Mouse (Mus musculus) neural tube, embryonic 13.5 days (tissue): Measurements from ENCODE around the gene Plpp1. TPM values are rescaled to one million over a fixed set of nuclear protein-coding genes. Genes with fewer than 3 reads are reported as not detected.

ENCODE experiments used
- ATAC-seq: fragments of 200-750 bp; cut with Nextera tagmentation; 2 replicates; pipeline ENCODE4 v1.8.0; 2017; ENCODE audit warnings: low read depth, mild to moderate bottlenecking, moderate TSS enrichment, moderate library complexity
- H3K27ac ChIP-seq: fragments of 300-500 bp; sonication (generic); replicated peaks from 2 replicates; pipeline ENCODE4 v1.5.1; 2015; ENCODE audit warnings: moderate library complexity, mild to moderate bottlenecking, inconsistent platforms
- H3K27me3 ChIP-seq: fragments of 300-500 bp; sonication (generic); 2 replicates; pipeline ENCODE4 v1.6.1; 2015; ENCODE audit warnings: mild to moderate bottlenecking, inconsistent platforms
- H3K36me3 ChIP-seq: fragments of 300-500 bp; sonication (generic); 2 replicates; pipeline ENCODE4 v1.6.1; 2015; ENCODE audit warnings: mild to moderate bottlenecking, inconsistent platforms
- H3K4me1 ChIP-seq: fragments of 300-500 bp; sonication (generic); replicated peaks from 2 replicates; pipeline ENCODE4 v1.6.1; 2015; ENCODE audit warnings: inconsistent platforms
- H3K4me2 ChIP-seq: fragments of 300-500 bp; sonication (generic); 2 replicates; pipeline ENCODE4 v1.6.1; 2015; ENCODE audit warnings: inconsistent platforms, mild to moderate bottlenecking, moderate library complexity
- H3K4me3 ChIP-seq: fragments of 300-500 bp; sonication (generic); 2 replicates; pipeline ENCODE4 v1.5.1; 2015; ENCODE audit warnings: mild to moderate bottlenecking, inconsistent platforms
- H3K9ac ChIP-seq: fragments of 300-500 bp; sonication (generic); 2 replicates; pipeline ENCODE4 v1.6.1; 2015; ENCODE audit warnings: moderate library complexity, mild to moderate bottlenecking, inconsistent platforms
- H3K9me3 ChIP-seq: fragments of 300-500 bp; sonication (generic); 2 replicates; pipeline ENCODE4 v1.6.1; 2016; ENCODE audit warnings: inconsistent platforms
- WGBS: fragments of 180-500 bp; shearing (Covaris S2); methylation state at CpG from one replicate; pipeline ENCODE4 v1.1.7; 2015; 5-methylcytosine and 5-hydroxymethylcytosine counted together
- polyA plus RNA-seq: library from polyadenylated mRNA; unstranded; fragments of >200 nt; fragmentation: Nextera tagmentation; extraction: Ambion mirVana; gene quantifications from 2 replicates; pipeline ENCODE4 v1.2.1, GENCODE M21; 2015

Plpp1 gene
- polyA plus RNA-seq, 1 experiment from 2014 or later, result 52.7 TPM

DNA sequence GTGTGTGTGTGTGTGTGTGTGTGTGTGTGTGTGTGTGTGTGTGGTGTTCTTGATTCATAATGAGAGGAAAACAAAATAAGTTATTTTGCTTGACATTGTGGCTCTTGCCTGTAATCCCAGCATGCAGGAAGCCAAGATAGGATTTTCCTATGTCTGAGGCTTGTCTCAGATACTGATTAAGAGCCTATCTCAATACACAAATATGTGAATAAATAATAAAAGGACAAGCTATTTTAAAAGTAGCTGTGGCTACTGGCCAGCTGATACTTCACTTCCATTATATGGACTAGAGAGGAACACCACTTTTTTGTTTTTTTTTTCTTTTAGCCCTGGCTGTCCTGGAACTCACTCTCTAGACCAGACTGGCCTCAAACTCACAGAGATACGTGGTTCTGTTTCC lies 38.8 kb upstream of the Plpp1 start:
- Histone ChIP-seq H3K27me3 (no peaks in the 10 kb centered on the region), H3K36me3 (no peaks in the 10 kb centered on the region), H3K9ac (no peak overlapping the region), H3K27ac (no peak overlapping the region), H3K4me2 (no peak overlapping the region), H3K9me3 (peaks cover 14% of the 10 kb centered on the region), H3K4me3 (no peak overlapping the region), H3K4me1 (no peaks in the 10 kb centered on the region)
- no peak for ATAC-seq
- 74% methylated on average over 1 of the region's 1 CpGs for WGBS

DNA sequence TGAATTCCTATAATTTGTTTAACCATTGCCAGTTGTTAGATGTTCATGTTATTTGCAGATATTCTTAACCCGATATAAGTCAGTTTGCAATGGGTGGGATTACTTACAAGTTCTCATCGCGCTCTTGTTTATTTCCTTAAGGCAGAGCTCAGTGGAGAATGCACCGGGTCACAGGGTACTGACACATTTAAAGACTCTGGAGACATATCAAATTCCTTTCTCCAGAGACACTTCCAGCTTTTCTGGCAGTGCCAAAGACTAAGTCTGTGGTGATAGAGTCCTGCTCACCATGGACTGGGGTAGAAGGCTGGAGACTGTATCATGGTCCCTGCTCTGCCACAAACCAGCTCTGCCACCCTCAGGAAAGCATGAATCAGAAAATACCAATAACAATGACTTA lies 38.0 kb upstream of the Plpp1 start:
- WGBS, result 74% methylated on average over 4 of the region's 4 CpGs
- no peaks in the 10 kb centered on the region for H3K36me3 ChIP-seq
- H3K4me3 ChIP-seq, result no peak overlapping the region
- no peak overlapping the region for H3K27ac ChIP-seq
- H3K27me3 ChIP-seq, result no peaks in the 10 kb centered on the region
- no peak overlapping the region for H3K4me2 ChIP-seq
- no peaks in the 10 kb centered on the region for H3K4me1 ChIP-seq
- H3K9ac ChIP-seq, result no peak overlapping the region
- no peak for ATAC-seq
- peaks cover 20% of the 10 kb centered on the region for H3K9me3 ChIP-seq

DNA sequence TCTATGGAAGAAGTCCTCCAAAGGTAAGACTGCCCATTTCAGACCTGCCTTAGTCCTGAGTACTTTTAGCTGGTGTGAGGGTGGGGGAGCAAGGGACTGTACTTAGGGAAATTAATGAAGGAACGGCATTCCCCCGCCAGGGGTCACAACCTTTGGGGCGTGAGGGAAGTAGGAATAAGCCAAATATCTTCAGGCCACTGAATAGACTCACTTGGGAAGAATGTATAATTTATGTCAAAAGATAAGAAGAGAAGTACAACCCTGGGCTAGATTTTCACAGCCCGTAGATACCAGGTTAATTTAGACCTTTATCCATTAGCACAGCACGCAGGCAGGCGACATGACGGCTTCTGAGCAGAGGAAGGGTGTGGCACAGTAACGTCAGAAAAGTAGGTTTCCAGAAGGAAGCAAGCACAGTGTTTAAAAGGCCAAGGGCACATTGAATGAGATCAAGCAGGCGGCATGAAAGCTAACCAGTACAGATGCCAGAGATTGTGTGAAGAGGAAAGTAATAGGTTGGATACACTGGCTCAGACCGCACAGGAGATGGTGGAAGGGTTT lies 37.0 kb upstream of the Plpp1 start:
- Histone ChIP-seq H3K27ac (no peak overlapping the region), H3K4me3 (no peak overlapping the region), H3K36me3 (no peaks in the 10 kb centered on the region), H3K4me1 (no peaks in the 10 kb centered on the region), H3K4me2 (no peak overlapping the region), H3K9ac (no peak overlapping the region), H3K27me3 (no peaks in the 10 kb centered on the region), H3K9me3 (peaks cover 26% of the 10 kb centered on the region)
- no peak for ATAC-seq
- WGBS, result 85% methylated on average over 10 of the region's 10 CpGs

DNA sequence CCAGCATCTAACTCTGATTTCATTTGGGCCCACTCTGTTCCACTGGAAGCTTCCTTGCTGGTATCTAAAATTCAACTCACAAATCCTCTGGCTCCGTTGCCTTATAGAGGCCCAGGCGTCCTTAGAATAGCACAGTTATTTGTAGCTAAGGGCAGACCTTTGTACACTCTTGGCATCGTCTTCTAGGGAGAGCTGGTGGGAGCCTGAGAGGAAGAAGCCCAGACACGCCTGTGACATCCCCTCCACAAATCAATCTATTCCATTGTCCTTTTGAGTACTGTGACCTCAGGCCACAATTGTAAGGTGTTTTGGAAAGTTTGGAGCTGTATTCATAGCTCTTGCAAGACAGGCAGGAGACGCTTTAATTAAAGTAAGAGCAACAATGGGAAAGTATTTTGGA lies 36.0 kb upstream of the Plpp1 start:
- no peaks in the 10 kb centered on the region for H3K4me1 ChIP-seq
- H3K27me3 ChIP-seq, result no peaks in the 10 kb centered on the region
- H3K9me3 ChIP-seq, result peaks cover 26% of the 10 kb centered on the region
- H3K27ac ChIP-seq, result no peak overlapping the region
- H3K4me3 ChIP-seq, result no peak overlapping the region
- no peak overlapping the region for H3K4me2 ChIP-seq
- no peaks in the 10 kb centered on the region for H3K36me3 ChIP-seq
- H3K9ac ChIP-seq, result no peak overlapping the region
- 68% methylated on average over 5 of the region's 5 CpGs for WGBS
- ATAC-seq, result no peak

DNA sequence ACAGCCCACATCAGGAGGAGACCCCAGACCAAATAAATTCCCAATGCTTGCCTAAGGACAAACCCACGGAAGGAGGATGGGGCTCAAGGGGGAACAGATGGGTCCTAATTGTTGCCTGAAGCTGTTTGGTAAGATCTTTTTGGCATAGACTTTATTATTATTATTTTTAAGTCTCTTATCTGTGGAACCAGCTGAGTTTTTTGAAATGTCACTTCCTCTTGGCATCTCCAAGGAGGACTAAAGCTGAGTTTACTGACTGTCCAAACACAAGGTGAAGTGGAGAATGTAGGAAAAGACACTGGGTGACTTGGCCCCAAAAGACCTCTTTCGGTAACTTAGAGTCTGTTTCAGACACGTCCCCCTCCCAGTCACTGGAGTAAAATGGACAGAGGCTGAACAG lies 34.9 kb upstream of the Plpp1 start:
- no peak overlapping the region for H3K4me2 ChIP-seq
- H3K9ac ChIP-seq, result no peak overlapping the region
- peaks cover 26% of the 10 kb centered on the region for H3K9me3 ChIP-seq
- H3K27ac ChIP-seq, result no peak overlapping the region
- no peaks in the 10 kb centered on the region for H3K27me3 ChIP-seq
- H3K4me1 ChIP-seq, result peaks cover 5% of the 10 kb centered on the region
- no peaks in the 10 kb centered on the region for H3K36me3 ChIP-seq
- WGBS, result 88% methylated on average over 3 of the region's 3 CpGs
- no peak for ATAC-seq
- H3K4me3 ChIP-seq, result no peak overlapping the region

DNA sequence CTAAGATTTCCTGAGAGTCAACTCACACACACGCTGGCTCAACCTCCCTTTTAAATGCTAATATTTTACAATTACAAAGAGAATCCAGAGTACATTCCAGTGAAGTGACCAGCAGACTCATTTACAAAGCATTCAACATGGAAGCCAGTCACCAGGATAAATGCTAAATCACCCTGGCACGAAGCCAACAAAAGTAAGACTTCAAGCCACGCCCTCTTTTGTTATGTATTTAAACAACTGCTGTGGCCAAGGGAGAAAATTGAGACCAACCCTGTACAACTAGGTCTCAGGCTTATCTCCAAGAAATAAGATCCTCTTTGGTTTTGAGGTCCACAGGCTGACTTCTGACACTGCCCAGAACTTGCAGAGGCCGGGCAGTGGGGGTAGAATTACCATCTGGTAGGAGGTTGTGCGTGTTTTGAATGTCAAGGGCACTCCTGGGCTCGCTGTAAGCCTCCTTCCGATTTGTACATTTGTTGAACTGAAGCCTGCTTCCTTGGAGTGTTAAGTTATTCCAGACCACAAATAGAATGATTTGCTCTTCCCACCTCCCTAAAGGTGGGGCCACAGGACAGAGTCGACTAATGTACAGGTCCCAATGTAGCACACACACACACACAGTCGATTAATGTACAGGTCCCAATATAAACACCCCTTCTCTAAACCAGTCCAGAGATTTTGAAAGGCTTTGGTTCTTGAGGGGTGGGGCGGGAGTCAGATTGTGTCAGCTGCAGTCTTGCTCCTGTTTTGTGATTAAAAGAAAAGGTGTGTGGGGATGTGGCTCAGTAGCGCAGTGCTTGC lies 29.9 kb upstream of the Plpp1 start:
- Histone ChIP-seq H3K27ac (0 out of 2 replicates have a peak overlapping the region, but pooled peaks have one; percentile 3), H3K4me2 (no peak overlapping the region), H3K27me3 (no peaks in the 10 kb centered on the region), H3K36me3 (no peaks in the 10 kb centered on the region), H3K9ac (no peak overlapping the region), H3K4me1 (peaks cover 27% of the 10 kb centered on the region), H3K4me3 (no peak overlapping the region), H3K9me3 (peaks cover 23% of the 10 kb centered on the region)
- ATAC-seq, result no peak; the same call in 1 of the 2 replicates
- WGBS, result 38% methylated on average over 11 of the region's 11 CpGs

DNA sequence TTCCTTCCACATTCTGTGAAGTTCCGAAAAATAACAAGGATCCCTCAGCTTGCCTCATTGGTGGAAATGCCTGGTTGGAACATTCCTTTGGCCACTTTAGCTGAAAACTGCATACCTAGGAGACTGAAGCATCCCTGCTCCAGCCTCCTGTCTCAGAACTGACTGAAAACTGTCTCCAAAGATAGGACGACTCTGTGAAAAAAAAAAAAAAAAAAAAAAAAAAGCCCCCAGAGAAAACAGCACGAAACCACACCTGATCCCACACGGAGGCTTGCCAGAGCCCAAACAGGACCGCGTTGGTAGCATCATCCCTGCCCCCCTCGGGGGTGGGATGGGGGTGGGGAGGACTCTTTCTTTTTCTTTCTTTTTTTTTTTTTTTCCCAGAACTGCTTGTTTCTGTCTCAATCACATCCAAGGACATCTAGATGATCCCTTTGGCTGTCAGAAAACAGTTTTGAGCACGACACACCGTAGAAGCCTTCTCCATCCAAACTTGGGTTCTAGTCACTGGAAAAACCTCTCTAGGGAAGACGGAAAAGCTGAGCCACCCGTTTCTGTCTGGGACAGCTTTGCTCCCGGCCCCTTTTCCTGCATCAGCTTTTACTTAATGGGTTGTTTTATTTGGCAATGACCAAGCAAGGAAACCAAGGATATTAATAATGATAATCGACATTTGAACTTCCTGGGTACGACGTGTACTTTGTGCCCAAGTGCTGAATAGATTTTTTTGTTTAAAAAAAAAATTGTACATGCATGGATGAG lies 29.0 kb upstream of the Plpp1 start:
- H3K27me3 ChIP-seq, result no peaks in the 10 kb centered on the region
- no peak overlapping the region for H3K4me3 ChIP-seq
- no peak overlapping the region; the same call in 1 of the 2 replicates for H3K4me2 ChIP-seq
- WGBS, result 44% methylated on average over 15 of the region's 15 CpGs
- H3K27ac ChIP-seq, result no peak overlapping the region
- H3K36me3 ChIP-seq, result no peaks in the 10 kb centered on the region
- peaks cover 27% of the 10 kb centered on the region for H3K4me1 ChIP-seq
- H3K9me3 ChIP-seq, result peaks cover 14% of the 10 kb centered on the region
- peak overlapping the region; percentile 22; the same call in 1 of the 2 replicates for H3K9ac ChIP-seq
- no peak for ATAC-seq

DNA sequence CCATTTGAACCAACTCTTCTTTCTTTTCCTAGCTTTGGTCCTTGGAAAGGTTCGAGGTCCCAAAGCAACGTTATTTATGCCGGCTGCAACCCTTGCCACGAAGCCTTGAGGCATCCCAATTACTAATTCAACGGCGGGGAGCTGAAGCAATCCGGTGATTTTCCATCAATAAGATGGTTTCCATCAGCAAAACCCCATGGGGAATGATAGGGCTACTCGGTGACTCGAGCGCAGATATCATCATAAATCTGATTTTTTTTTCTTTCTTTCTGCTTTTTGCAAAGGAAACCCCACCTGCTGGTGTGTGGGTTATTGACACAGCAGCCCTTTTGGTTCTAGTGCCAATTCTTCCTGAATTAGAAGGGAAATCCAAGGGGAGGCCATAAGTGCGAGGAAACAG lies 28.3 kb upstream of the Plpp1 start:
- H3K9me3 ChIP-seq, result peaks cover 9% of the 10 kb centered on the region
- ATAC-seq, result no peak
- no peaks in the 10 kb centered on the region for H3K36me3 ChIP-seq
- H3K4me1 ChIP-seq, result peaks cover 27% of the 10 kb centered on the region
- no peak overlapping the region for H3K27ac ChIP-seq
- H3K4me2 ChIP-seq, result no peak overlapping the region; the same call in 1 of the 2 replicates
- 28% methylated on average over 11 of the region's 11 CpGs for WGBS
- H3K9ac ChIP-seq, result no peak overlapping the region
- no peaks in the 10 kb centered on the region for H3K27me3 ChIP-seq
- H3K4me3 ChIP-seq, result no peak overlapping the region

DNA sequence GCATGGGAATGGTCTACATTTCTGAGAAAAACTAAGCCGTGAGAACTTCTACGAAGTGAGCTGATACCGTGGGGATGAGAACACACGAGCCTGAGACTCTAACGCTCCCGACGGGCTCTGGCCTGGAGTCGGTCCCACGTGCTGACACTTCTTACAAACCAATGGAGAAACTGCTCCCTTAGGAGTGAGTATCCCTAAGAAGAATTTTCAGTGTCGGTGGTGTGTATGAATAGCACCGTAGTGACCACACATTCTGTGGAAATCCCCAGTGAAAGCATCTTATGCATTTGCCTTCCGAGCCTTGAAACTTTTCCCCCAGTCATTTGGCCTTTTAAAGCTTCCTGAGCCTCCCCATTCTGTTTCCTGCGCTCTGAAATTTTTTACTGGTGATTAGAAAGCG lies 27.7 kb upstream of the Plpp1 start:
- no peak overlapping the region for H3K4me2 ChIP-seq
- ATAC-seq, result no peak
- no peak overlapping the region for H3K9ac ChIP-seq
- H3K9me3 ChIP-seq, result peaks cover 3% of the 10 kb centered on the region
- H3K4me3 ChIP-seq, result no peak overlapping the region
- H3K27ac ChIP-seq, result no peak overlapping the region
- 72% methylated on average over 14 of the region's 14 CpGs for WGBS
- no peaks in the 10 kb centered on the region for H3K36me3 ChIP-seq
- no peaks in the 10 kb centered on the region for H3K27me3 ChIP-seq
- peaks cover 27% of the 10 kb centered on the region for H3K4me1 ChIP-seq

DNA sequence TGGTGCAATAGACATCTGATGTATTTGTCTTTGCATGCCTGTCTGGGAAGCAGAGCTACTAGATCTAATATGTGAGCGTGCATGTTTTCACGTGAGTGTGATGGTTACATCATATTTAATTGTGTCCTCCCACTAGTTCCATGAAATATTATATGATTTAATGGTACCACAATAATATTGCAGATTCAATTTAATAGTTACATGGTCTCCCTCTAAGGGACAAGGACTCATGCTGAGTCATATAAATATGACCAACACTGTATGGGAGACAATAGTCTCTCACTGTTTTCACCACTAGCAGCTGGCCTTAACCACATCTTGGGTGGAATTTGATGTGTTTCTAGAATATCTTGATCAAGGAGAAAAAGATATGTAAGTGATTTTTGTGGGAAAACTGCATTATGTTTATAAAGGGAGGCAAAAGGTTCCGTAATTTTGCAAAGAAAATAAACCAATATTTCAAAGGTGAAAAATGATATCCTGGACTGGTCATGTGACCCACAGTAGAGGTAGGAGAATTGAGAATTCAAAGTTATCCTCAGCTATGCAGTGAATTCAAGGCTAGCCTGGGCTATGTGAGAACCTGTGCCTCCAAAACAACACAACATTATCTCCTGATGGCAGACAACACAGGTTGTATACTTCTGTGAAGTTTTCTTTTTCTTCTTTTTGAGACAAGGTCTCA lies 26.5 kb upstream of the Plpp1 start:
- WGBS, result 94% methylated on average over 3 of the region's 3 CpGs
- ATAC-seq, result no peak
- H3K9ac ChIP-seq, result no peak overlapping the region

DNA sequence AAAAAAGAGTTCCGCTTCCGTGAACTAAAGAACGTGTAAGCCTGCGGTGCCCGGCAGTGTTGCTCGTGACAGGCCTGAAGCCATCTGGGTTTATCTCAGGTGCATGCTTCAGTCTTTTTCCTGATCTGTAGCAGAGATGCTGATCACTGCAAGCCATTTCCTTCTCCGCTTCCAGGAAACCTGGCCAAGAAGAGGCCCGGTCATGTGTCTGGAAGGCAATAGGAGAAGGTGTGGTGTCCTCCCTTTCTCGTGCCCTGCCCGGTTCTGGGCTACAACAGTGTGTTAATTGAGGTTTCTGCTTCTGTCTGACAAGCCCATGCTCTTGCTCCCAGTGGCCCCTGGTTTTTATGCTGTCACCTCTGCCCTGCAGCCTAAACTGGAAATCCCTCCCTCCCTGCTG lies 24.7 kb upstream of the Plpp1 start:
- Histone ChIP-seq H3K4me2 (no peak overlapping the region), H3K9ac (no peak overlapping the region), H3K27me3 (no peaks in the 10 kb centered on the region), H3K4me3 (no peak overlapping the region), H3K4me1 (peaks cover 20% of the 10 kb centered on the region), H3K36me3 (no peaks in the 10 kb centered on the region), H3K9me3 (no peaks in the 10 kb centered on the region), H3K27ac (no peak overlapping the region)
- ATAC-seq, result no peak
- 90% methylated on average over 10 of the region's 10 CpGs for WGBS

More for the DNA sequence above, 26.5 kb upstream of the Plpp1 start:
- H3K27ac ChIP-seq, result no peak overlapping the region
- no peaks in the 10 kb centered on the region for H3K9me3 ChIP-seq
- no peaks in the 10 kb centered on the region for H3K27me3 ChIP-seq
- H3K36me3 ChIP-seq, result no peaks in the 10 kb centered on the region
- H3K4me1 ChIP-seq, result peaks cover 27% of the 10 kb centered on the region
- no peak overlapping the region for H3K4me2 ChIP-seq
- H3K4me3 ChIP-seq, result no peak overlapping the region

DNA sequence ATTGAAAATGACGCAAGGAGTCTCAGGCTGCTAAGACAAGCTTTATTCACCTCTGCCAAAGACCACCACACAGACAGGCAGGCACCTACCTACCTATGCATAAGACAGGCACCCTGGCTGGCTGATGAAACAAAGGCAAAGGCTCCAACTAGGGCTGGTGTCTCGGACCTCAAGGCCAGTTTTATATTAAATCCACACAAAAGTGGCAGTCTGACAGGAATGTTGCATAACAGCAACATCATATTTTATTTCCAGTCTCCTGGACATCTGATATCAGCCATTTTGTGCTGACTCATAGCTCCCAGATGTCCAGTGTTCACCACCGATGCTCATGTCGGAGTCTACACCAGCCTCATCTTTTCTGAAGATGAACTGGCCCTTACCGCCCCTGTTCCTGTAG lies 22.2 kb upstream of the Plpp1 start:
- Histone ChIP-seq H3K9ac (no peak overlapping the region), H3K36me3 (no peaks in the 10 kb centered on the region), H3K27me3 (no peaks in the 10 kb centered on the region), H3K4me2 (no peak overlapping the region), H3K27ac (no peak overlapping the region), H3K9me3 (no peaks in the 10 kb centered on the region), H3K4me3 (no peak overlapping the region), H3K4me1 (no peaks in the 10 kb centered on the region)
- WGBS, result 90% methylated on average over 5 of the region's 5 CpGs
- no peak for ATAC-seq
